Mouse (Mus musculus) erythroblast, embryonic 14.5 days (primary cell): ENCODE data around the gene Agbl1.

Experiments used
- GATA1 ChIP-seq: IDR thresholded peaks from 2 replicates; pipeline ENCODE4 v1.6.1; 2012; ENCODE audit warnings: low read length, inconsistent platforms, mixed read lengths
- TAL1 ChIP-seq: IDR thresholded peaks from 3 replicates; pipeline ENCODE4 v1.6.1; 2012; ENCODE audit warnings: low read length, inconsistent platforms, mixed read lengths

- TF ChIP-seq GATA1 (no peak), TAL1 (no peak)
Measured at GRCm38 (mm10) chr7:77152393-77152792, 922.7 kb downstream of the Agbl1 start.
